Mouse (Mus musculus) liver, embryonic 16.5 days (tissue): Measurements from ENCODE around the gene Hist1h2ag. TPM values are rescaled to one million over a fixed set of nuclear protein-coding genes. Genes with fewer than 3 reads are reported as not detected.
"Not testable (repeated sequence)": the region's sequence is repeated elsewhere in the genome, so short reads cannot be mapped to it uniquely, and the experiment has no call there.

Experiments used
- ATAC-seq: fragments of 200-750 bp; cut with Nextera tagmentation; 2 replicates; pipeline ENCODE4 v1.8.0; 2017; ENCODE audit warnings: low read depth, mild to moderate bottlenecking, moderate number of reproducible peaks, moderate library complexity
- H3K27ac ChIP-seq: fragments of 300-500 bp; sonication (generic); 2 replicates; pipeline ENCODE4 v1.5.1; 2014; ENCODE audit warnings: mild to moderate bottlenecking, low read length
- H3K27me3 ChIP-seq: fragments of 300-500 bp; sonication (generic); 2 replicates; pipeline ENCODE4 v1.6.1; 2014; ENCODE audit warnings: low read depth, low read length, mixed read lengths; ENCODE audit not compliant: control insufficient read depth, insufficient read depth
- H3K36me3 ChIP-seq: fragments of 300-500 bp; sonication (generic); 2 replicates; pipeline ENCODE4 v1.6.1; 2014; ENCODE audit warnings: mild to moderate bottlenecking; ENCODE audit not compliant: control insufficient read depth, insufficient read depth
- H3K4me1 ChIP-seq: fragments of 300-500 bp; sonication (generic); 2 replicates; pipeline ENCODE4 v1.6.1; 2014; ENCODE audit warnings: low read depth, low read length, mixed read lengths; ENCODE audit not compliant: control insufficient read depth
- H3K4me2 ChIP-seq: fragments of 300-500 bp; sonication (generic); 2 replicates; pipeline ENCODE4 v1.6.1; 2014; ENCODE audit warnings: low read depth, low read length, mixed read lengths
- H3K4me3 ChIP-seq: fragments of 300-500 bp; sonication (generic); 2 replicates; pipeline ENCODE4 v1.5.1; 2014; ENCODE audit warnings: low read depth, mild to moderate bottlenecking, low read length
- H3K9ac ChIP-seq: fragments of 300-500 bp; sonication (generic); 2 replicates; pipeline ENCODE4 v1.6.1; 2014; ENCODE audit warnings: low read depth, low read length
- H3K9me3 ChIP-seq: fragments of 300-500 bp; sonication (generic); replicated peaks from 2 replicates; pipeline ENCODE4 v1.6.1; 2016; ENCODE audit warnings: low read length; ENCODE audit not compliant: control insufficient read depth
- WGBS: fragments of 180-500 bp; shearing (Covaris S2); extraction: QIAGEN DNeasy Blood & Tissue Kit; methylation state at CpG from one replicate; pipeline ENCODE4 v1.1.7; 2014; ENCODE audit not compliant: insufficient replicate concordance; 5-methylcytosine and 5-hydroxymethylcytosine counted together
- polyA plus RNA-seq: library from polyadenylated mRNA; unstranded; fragments of >200 nt; fragmentation: Nextera tagmentation; extraction: Ambion mirVana; gene quantifications from 2 replicates; pipeline ENCODE4 v1.2.1, GENCODE M21; 2015

Hist1h2ag gene
- polyA plus RNA-seq, 1 experiment from 2014 or later: 13.1 TPM

DNA sequence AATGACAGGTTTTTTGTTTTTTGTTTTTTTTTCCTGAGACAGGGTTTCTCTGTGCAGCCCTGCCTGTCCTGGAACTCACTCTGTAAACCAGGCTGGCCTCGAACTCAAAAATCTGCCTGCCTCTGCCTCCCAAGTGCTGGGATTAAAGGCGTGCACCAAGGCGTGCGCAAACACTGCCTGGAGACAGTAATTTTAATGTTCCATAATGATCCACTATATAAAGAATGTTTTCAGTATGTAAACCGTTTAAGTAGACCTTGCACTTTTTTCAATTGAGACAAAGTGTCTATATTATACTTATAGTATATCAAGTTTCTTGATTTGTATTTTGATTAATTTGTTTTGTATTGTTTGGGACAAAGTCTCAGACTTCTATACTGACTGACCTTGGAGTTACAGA lies 3.4 kb downstream of the Hist1h2ag start:
- H3K27ac ChIP-seq: peak overlapping the region; percentile 97
- H3K27me3 ChIP-seq: no peaks in the 10 kb centered on the region
- peak overlapping the region; percentile 60 for H3K9ac ChIP-seq
- 54% methylated on average over 5 of the region's 5 CpGs for WGBS
- no peaks in the 10 kb centered on the region for H3K36me3 ChIP-seq
- no peak for ATAC-seq
- H3K4me1 ChIP-seq: peaks cover 29% of the 10 kb centered on the region
- H3K9me3 ChIP-seq: no peaks in the 10 kb centered on the region
- H3K4me3 ChIP-seq: peak overlapping the region; percentile 60
- H3K4me2 ChIP-seq: peak overlapping the region; percentile 68

DNA sequence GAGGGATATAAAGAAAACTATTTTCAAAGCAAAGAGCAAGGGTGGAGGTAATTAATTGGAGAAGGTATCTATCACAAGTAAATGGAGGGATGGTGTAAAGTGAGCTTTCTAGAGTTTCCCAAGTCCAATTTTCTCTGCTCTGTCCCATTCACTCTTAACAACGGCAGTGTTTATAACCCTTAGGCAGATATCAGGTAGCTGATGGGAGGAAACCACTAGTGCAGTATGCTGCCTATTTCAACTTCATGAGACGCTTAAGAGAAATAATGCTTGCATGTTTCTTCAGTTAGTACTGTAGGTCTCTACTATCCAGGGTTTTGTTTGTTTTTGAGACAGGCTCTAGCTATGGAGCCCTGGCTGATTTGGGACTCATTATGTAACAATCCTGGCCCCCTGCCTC lies 5.3 kb downstream of the Hist1h2ag start:
- no peaks in the 10 kb centered on the region for H3K36me3 ChIP-seq
- ATAC-seq: no peak
- peak overlapping the region; percentile 79 for H3K9ac ChIP-seq
- no peaks in the 10 kb centered on the region for H3K9me3 ChIP-seq
- H3K4me1 ChIP-seq: peaks cover 40% of the 10 kb centered on the region
- H3K27me3 ChIP-seq: no peaks in the 10 kb centered on the region
- H3K27ac ChIP-seq: peak overlapping the region; percentile 99
- H3K4me2 ChIP-seq: peak overlapping the region; percentile 78
- 49% methylated on average over 2 of the region's 2 CpGs for WGBS
- peak overlapping the region; percentile 71 for H3K4me3 ChIP-seq

DNA sequence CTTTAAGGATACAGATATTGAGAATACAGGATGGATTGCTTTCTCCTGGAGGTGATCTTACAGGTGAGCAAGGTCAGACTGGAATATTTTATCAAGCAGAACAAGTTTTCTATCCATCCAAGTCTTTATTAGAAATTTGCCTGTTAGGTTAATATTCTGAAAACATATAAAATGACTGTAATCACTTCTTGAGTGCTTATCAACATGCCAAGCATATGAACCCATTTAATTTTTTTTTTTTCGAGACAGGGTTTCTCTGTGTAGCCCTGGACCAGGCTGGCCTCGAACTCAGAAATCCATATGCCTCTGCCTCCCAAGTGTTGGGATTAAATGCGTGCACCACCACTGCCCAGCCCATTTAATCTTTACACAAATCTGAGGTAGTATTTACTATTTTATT lies 5.8 kb downstream of the Hist1h2ag start:
- no peak for ATAC-seq
- no peaks in the 10 kb centered on the region for H3K36me3 ChIP-seq
- H3K27ac ChIP-seq: peak overlapping the region; percentile 99
- H3K4me3 ChIP-seq: peak overlapping the region; percentile 71
- H3K4me2 ChIP-seq: peak overlapping the region; percentile 78
- no peaks in the 10 kb centered on the region for H3K9me3 ChIP-seq
- peaks cover 37% of the 10 kb centered on the region for H3K4me1 ChIP-seq
- no peaks in the 10 kb centered on the region for H3K27me3 ChIP-seq
- peak overlapping the region; percentile 79 for H3K9ac ChIP-seq
- 35% methylated on average over 3 of the region's 3 CpGs for WGBS

DNA sequence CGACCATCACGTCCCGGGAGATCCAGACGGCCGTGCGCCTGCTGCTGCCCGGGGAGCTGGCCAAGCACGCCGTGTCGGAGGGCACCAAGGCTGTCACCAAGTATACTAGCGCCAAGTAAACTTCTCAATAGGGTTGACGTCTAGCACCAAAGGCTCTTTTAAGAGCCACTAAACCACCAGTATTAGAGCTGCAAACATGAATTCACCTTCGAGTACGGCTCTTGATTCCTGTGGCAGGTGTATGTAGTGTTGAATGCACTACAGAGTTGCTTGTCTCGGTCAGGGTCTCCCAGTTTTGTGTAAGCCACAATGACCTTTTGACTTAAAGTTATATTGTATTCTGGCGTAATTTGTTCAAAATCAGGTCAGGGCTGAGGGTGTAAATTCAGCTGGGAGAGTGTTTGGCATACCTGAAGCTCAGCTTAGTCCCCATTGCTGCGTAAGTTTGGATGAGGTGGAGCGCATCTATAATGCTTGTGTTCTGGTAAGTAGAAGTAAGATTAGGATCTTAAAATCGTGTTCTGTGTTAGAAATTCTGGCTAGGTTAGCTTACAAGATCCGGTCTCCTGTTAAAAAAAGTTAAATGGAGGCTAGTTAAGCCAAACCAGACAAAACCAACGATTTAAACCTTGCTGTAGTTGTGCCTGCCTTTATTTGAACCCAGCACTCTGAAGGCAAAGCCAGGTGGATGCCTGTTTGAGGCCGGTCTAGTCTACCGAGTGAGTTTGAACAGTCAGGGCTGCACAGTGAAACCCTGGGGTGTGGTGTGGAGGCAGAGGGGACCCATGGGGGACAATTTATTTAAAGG lies 6.4 kb downstream of the Hist1h2ag start:
- Histone ChIP-seq H3K27me3 (no peaks in the 10 kb centered on the region), H3K36me3 (no peaks in the 10 kb centered on the region), H3K9me3 (no peaks in the 10 kb centered on the region), H3K4me2 (peak overlapping the region; percentile 78), H3K9ac (peak overlapping the region; percentile 79), H3K4me3 (peak overlapping the region; percentile 71), H3K4me1 (peaks cover 37% of the 10 kb centered on the region), H3K27ac (peak overlapping the region; percentile 99)
- ATAC-seq: peak; percentile 3
- WGBS: 2% methylated on average over 20 of the region's 23 CpGs

DNA sequence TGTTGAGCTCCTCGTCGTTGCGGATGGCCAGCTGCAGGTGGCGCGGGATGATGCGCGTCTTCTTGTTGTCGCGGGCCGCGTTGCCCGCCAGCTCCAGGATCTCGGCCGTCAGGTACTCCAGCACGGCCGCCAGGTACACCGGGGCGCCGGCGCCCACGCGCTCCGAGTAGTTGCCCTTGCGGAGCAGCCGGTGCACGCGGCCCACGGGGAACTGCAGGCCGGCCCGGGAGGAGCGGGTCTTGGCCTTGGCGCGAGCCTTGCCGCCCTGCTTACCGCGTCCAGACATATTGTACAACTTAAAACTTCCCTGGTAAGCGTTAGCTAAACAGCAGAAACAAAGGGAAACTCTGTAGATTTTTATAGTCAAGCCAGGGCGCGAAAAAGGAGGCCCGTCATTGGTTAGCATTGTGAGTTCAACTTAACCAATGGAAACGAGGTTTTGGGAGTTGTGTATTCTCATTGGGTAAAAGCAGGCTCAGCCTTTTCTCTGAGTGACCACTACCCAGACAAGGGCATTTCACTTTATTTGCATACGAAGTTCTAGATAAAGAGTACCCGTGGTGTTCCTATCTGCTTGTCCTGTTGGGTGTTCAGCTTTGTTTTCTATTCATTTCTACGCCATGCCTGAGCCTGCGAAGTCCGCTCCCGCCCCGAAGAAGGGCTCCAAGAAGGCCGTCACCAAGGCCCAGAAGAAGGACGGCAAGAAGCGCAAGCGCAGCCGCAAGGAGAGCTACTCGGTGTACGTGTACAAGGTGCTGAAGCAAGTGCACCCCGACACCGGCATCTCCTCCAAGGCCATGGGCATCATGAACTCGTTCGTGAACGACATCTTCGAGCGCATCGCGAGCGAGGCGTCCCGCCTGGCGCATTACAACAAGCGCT lies 7.2 kb downstream of the Hist1h2ag start, which contains the start of the genes Hist1h2ah and Hist1h2bk:
Hist1h2ah (minus strand) TSS at position 302 of the 882 bp plus-strand sequence.
Hist1h2bk (plus strand) TSS at position 604 of the 882 bp plus-strand sequence.
- peak; percentile 91 for ATAC-seq
- peak within 1 kb of the TSS; percentile 99 for H3K27ac ChIP-seq
- H3K4me2 ChIP-seq: peak within 1 kb of the TSS; percentile 80
- peak within 1 kb of the TSS; percentile 84 for H3K9ac ChIP-seq
- peak within 1 kb of the TSS; percentile 71 for H3K4me3 ChIP-seq
- H3K9me3 ChIP-seq, H3K27me3 ChIP-seq, H3K36me3 ChIP-seq: not testable (repeated sequence)
- peaks cover 37% of the 10 kb centered on the region for H3K4me1 ChIP-seq
- WGBS: under 1% methylated on average over 24 of the region's 69 CpGs

DNA sequence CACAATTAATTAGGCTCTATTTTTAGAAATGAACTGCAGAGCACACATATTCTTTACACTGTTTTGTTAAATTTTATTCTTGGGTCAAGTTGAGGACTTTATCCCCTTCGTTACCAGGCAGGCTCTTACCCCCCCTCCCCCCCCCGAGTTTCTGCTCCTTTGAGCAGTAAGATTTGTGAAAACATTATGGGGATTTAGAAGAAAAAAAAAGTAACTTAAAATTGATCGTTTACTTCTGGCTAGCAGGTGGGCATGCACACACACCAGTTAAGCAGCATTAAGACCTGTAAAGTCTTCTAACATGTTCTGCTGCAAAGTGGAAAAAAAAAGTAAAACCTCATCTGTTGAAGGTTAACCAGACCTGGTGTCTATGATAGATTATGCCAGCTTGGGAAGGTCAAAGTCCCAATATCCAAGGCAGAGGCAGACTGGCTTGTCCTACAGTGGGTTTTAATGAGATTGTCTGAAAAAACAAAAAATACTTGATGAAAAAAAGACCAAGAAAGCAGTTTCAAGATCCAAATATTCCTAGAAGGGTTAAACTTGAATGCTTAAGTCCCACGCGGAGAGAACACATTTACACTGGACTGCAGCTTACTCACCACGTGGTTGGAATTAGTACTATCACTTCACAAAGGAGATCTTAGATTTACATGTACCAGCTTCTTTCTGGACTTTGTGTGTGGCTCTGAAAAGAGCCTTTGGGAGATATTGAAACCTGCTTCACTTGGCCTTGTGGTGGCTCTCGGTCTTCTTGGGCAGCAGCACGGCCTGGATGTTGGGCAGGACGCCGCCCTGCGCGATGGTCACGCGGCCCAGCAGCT lies 8.1 kb downstream of the Hist1h2ag start:
- 1% methylated on average over 10 of the region's 14 CpGs for WGBS
- Histone ChIP-seq H3K27ac (peak overlapping the region; percentile 99), H3K27me3 (no peaks in the 10 kb centered on the region), H3K4me1 (peaks cover 32% of the 10 kb centered on the region), H3K36me3 (no peaks in the 10 kb centered on the region), H3K4me3 (peak overlapping the region; percentile 71), H3K9me3 (no peaks in the 10 kb centered on the region), H3K4me2 (peak overlapping the region; percentile 80), H3K9ac (peak overlapping the region; percentile 84)
- no peak for ATAC-seq

DNA sequence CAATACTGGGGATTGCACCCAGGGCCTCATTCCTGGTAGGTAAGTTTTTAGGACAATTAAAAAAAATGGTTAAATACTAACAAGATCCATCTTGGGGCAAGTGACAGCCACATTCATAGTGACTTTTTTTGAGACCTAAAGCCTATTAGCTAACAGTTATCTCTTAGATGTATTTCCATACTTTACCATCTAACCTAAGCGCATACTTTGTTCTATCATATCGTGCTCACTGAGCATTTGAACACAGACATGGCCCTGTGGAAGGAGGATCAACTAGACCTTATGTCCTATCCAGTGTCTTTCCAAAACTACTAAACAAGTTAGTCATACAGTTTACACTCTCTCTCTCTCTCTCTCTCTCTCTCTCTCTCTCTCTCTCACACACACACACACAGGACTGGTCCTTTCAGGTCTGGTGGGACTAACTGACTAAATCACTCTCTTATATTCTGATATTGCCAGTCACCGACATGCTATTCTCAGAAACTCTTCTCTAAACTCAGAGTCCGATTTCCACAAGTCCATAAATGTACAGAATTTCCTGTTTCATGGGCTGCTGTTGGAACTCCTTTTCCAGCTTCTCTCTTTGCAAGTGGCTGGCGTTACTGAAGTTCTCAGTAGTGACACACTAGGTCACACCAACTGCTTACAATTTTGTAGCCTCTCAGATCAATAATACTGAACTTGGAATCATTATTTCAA lies 8.9 kb downstream of the Hist1h2ag start:
- Histone ChIP-seq H3K36me3 (no peaks in the 10 kb centered on the region), H3K4me1 (peaks cover 36% of the 10 kb centered on the region), H3K4me2 (peak overlapping the region; percentile 80), H3K27me3 (no peaks in the 10 kb centered on the region), H3K9me3 (no peaks in the 10 kb centered on the region), H3K9ac (peak overlapping the region; percentile 84), H3K27ac (peak overlapping the region; percentile 99), H3K4me3 (peak overlapping the region; percentile 71)
- ATAC-seq: no peak
- WGBS: 29% methylated on average over 5 of the region's 5 CpGs

DNA sequence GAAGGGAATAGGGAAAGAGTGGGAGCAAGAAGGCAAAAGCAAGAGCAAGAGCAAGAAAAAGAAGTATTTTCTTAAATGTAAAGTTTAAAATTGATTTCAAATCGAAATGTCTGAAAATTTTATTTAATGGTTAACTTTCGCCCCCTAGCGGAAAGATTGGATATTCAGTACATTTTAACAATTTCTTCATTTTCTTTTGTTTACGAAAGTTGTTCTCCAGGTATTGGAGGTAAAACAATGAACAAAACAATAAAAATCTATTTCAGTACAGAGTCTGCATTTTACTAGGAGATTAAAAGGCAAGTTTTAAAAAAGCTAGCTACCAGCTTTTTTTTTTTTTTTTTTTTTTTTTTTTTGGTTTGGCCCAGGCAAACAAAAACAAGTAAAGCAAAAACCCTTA lies 12.3 kb downstream of the Hist1h2ag start:
- 6% methylated on average over 4 of the region's 4 CpGs for WGBS

More for the DNA sequence above, 12.3 kb downstream of the Hist1h2ag start:
- Histone ChIP-seq H3K4me3 (no peak overlapping the region), H3K4me1 (peaks cover 24% of the 10 kb centered on the region), H3K9ac (no peak overlapping the region), H3K36me3 (no peaks in the 10 kb centered on the region), H3K9me3 (no peaks in the 10 kb centered on the region), H3K27ac (no peak overlapping the region), H3K4me2 (no peak overlapping the region), H3K27me3 (no peaks in the 10 kb centered on the region)
- ATAC-seq: no peak
